Mouse (Mus musculus): ENCODE data around the gene Agpat2. TPM values are rescaled to one million over a fixed set of nuclear protein-coding genes. Genes with fewer than 3 reads are reported as not detected.

Gene Agpat2
- 10 to 100 TPM; 26.4 to 31.7 TPM for total RNA-seq (2023)

GRCm38 (mm10) chr2:26603720-26604671 is at the start of gene Agpat2:
Gene Agpat2 (minus strand): TSS chr2:26604417.

DNA sequence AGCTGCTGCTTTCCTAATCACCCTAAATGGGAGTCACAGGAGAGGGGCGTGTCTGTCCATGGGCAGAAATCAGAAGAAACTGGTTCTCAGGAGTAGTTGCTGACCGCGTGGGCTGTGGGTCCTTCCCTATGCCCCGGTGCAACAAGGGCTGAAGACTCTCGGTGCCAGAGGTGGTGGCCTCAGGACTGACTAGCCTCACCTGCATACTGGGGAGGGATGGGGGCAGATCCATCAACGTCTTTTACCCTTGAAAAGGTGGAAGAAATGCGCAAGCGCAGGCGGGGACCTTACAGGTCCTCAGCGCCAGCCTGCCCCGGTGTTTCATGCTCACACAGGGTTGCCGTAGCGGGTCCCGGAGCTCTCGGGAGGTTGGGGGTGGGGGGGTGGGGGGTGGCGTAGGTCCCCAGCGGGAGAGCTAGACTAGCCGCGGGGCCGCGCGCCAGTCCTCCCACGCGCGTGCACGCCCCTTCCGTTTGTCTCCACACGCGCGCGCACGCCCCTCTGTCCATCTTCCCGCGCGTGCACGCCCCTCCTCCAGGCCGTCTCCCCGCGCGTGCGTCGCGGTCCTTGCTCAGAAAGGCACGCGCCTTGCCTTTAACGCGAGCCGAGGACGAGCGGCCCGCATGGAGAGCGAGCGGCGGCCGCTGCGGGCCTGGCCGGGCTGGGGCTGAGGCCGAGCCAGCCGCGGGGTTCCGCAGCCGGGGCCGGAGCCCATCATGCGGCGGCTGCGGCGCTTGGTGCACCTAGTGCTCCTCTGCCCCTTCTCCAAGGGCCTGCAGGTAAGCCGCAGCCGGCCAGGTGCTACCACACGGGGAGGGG is 23.9 kb upstream of the Agpat2 start, which contains the start of gene Fam69b:
Gene Fam69b (plus strand): TSS at position 537 of the 819 bp plus-strand sequence.

DNA sequence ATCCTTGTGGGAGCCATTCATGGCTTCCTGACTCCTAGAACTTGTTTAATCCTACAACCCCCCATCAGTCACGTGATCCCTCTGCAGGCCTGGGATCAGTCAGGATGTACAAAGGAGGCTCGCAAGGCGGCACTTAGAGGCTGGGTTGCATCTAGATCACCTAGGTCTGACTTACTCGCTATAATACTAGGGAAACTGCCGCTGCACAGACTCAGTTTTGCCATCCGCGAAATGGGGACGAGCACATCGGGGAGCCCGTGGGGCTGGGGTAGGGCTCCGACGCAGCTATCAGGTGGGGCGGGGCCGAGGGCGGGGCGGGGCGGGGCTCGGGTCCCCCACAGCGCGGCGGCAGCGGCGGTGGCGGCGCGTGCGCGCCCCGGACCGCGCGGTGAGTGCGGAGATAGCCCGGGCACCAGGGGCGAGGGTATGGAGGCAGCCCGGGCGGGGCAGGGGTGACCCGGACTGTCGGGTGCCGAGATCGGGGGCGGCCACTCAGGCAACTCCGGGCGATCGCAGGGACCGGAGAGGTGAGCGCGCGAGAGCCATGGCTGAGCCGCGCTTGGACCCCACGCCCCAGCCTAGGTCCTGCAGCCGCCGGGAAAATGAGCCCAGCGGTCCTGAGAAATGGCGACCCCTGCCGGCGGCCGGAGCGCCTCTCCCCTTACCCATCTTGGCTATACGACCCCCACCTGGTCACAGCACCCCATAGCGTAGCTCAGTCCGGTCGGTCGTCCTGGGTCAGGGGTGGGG is 17.7 kb downstream of the Agpat2 start, which contains the start of gene Gm20532:
Gene Gm20532 (plus strand): TSS at position 346 of the 750 bp plus-strand sequence.

DNA sequence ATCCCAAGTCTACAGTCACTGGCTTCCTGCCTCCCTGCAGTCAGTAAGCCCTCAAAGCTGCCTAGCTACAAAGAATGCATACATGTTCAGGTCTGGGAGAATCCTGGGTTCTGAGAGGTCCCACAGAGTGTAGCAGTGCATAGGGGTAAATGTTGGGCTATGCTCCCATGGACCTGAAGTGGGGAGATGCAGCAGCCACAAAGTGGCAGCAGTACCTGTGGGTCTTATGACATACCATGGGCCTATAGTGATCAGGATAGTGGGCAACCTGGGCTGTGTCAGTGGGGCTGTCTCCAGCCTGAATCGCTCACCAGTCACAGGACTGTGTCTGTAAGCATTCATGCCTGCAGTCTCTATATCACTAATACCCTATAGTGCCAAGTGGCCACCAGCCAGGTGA is 24.5 kb downstream of the Agpat2 start, which contains the start of gene Egfl7:
Gene Egfl7 (plus strand): TSS at position 301 of the 400 bp plus-strand sequence.

Other genes starting within 250 kb of the Agpat2 start
- gene Card9, start 243.5 kb downstream of the Agpat2 start, total RNA-seq (2023) = 100 to 1,000 TPM; 185 to 190 TPM
- 10 to 100 TPM; 48.9 to 49.5 TPM for gene Snapc4, start 223.8 kb downstream of the Agpat2 start, total RNA-seq (2023)
- gene Entr1, start 215.1 kb downstream of the Agpat2 start, total RNA-seq (2023) = 100 to 1,000 TPM; 105 to 117 TPM
- 10 to 100 TPM; 53.7 to 56.5 TPM for gene Pmpca, start 215.1 kb downstream of the Agpat2 start, total RNA-seq (2023)
- gene Inpp5e, start 195.2 kb downstream of the Agpat2 start, total RNA-seq (2023) = 10 to 100 TPM; 18.8 to 23.6 TPM
- 10 to 100 TPM; 61.9 to 62.1 TPM for gene Sec16a, start 159.2 kb downstream of the Agpat2 start, total RNA-seq (2023)
- 10 to 100 TPM; 67.7 to 72.1 TPM for gene Notch1, start 87.8 kb downstream of the Agpat2 start, total RNA-seq (2023)
- gene Egfl7, start 24.4 kb downstream of the Agpat2 start, total RNA-seq (2023) = not detected
- gene Gm20532, start 17.8 kb downstream of the Agpat2 start, total RNA-seq (2023) = not detected
- gene Fam69b, start 24.0 kb upstream of the Agpat2 start, total RNA-seq (2023) = not detected
- not detected for gene Lcn4, start 66.9 kb upstream of the Agpat2 start, total RNA-seq (2023)

Measured in monocyte, adult 59 days (primary cell).